8 mouse cellular contexts compared by ENCODE assay signal in the genomic region with DNA sequence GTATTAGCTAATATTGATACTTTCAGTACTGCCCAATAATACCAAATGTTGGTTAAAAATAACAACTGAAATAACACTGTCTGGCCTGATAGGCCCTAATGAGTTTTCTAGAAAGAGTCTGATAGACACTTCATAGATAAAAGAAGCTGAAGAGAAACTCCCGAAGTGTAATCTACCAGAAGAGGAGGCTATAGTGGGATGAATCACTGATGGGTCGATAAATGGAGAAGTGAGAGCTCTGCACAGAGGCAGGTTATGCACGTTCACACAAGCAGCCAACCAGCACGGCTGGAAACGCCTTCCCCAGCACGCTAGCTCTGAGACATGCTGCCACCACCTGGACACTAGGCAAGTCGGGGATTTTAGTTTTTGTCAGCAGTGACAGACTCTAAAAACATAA. TPM values are rescaled to one million over a fixed set of nuclear protein-coding genes. Genes with fewer than 3 reads are reported as not detected.
DNase-seq lines count a peak whose midpoint lies in the region; ATAC-seq and TF ChIP-seq lines count a peak whose summit lies in the region.

No protein-coding gene starts in this region.

- H3K9ac ChIP-seq in kidney, embryonic 16.5 days (replicated peaks; ENCODE audit: low read length): no peak overlapping the region
- no peak overlapping the region for H3K9ac ChIP-seq in liver, embryonic 11.5 days (ENCODE audit: low read depth, low read length)
- H3K9ac ChIP-seq in stomach, postnatal 0 days (ENCODE audit: low read length): no peak overlapping the region

- no peak overlapping the region for H3K4me3 ChIP-seq in cortical plate, adult 2 months (ENCODE audit: insufficient read depth, low read length)
- no peak overlapping the region for H3K4me3 ChIP-seq in kidney, embryonic 16.5 days (ENCODE audit: low read length)
- H3K4me3 ChIP-seq in liver, embryonic 11.5 days (ENCODE audit: low read depth, low read length): no peak overlapping the region
- no peak overlapping the region for H3K4me3 ChIP-seq in stomach, postnatal 0 days (ENCODE audit: low read depth, low read length)

- no peak for TF ChIP-seq EP300 in stomach, postnatal 0 days (optimal IDR thresholded peaks at IDR 0.05)

- no peak for TF ChIP-seq POLR2A in cortical plate, adult 2 months (IDR thresholded peaks at IDR 0.05; ENCODE audit: extremely low read depth, insufficient read depth, low read length)

- H3K27ac ChIP-seq in cortical plate, adult 2 months (ENCODE audit: insufficient read depth, low read length): no peak overlapping the region
- no peak overlapping the region for H3K27ac ChIP-seq in kidney, embryonic 16.5 days (ENCODE audit: low read length)
- no peak overlapping the region for H3K27ac ChIP-seq in liver, embryonic 11.5 days (ENCODE audit: low read depth, low read length)
- H3K27ac ChIP-seq in stomach, postnatal 0 days (replicated peaks): no peak overlapping the region

- ATAC-seq in kidney, embryonic 16.5 days (ENCODE audit: low FRiP score, low TSS enrichment): no peak
- peak; percentile 53 for ATAC-seq in liver, embryonic 11.5 days (replicated peaks; ENCODE audit: low FRiP score)
- ATAC-seq in stomach, postnatal 0 days (ENCODE audit: low FRiP score, low TSS enrichment): peak; percentile 47; the same call in 1 of the 2 replicates

- no peaks in the 10 kb centered on the region for H3K36me3 ChIP-seq in kidney, embryonic 16.5 days (ENCODE audit: insufficient read depth, low read length)
- H3K36me3 ChIP-seq in liver, embryonic 11.5 days (ENCODE audit: control insufficient read depth, insufficient read depth, low read length): no peaks in the 10 kb centered on the region
- H3K36me3 ChIP-seq in stomach, postnatal 0 days (ENCODE audit: control insufficient read depth, insufficient read depth, low read length): no peaks in the 10 kb centered on the region

- 3% methylated on average over 7 of the region's 7 CpGs for WGBS in kidney, embryonic 16.5 days
- WGBS in liver, embryonic 11.5 days: 3% methylated on average over 7 of the region's 7 CpGs
- WGBS in stomach, postnatal 0 days: 2% methylated on average over 7 of the region's 7 CpGs

- H3K9me3 ChIP-seq in kidney, embryonic 16.5 days (ENCODE audit: low read length): no peaks in the 10 kb centered on the region
- H3K9me3 ChIP-seq in liver, embryonic 11.5 days (ENCODE audit: control insufficient read depth, low read length): no peaks in the 10 kb centered on the region
- H3K9me3 ChIP-seq in stomach, postnatal 0 days (ENCODE audit: control insufficient read depth, low read length): no peaks in the 10 kb centered on the region

- H3K4me2 ChIP-seq in kidney, embryonic 16.5 days (replicated peaks; ENCODE audit: low read depth, low read length): peak overlapping the region; percentile 28; the same call in 1 of the 2 replicates
- no peak overlapping the region for H3K4me2 ChIP-seq in liver, embryonic 11.5 days
- H3K4me2 ChIP-seq in stomach, postnatal 0 days (replicated peaks; ENCODE audit: low read depth): no peak overlapping the region

- H3K27me3 ChIP-seq in kidney, embryonic 16.5 days (ENCODE audit: insufficient read depth, low read length): no peaks in the 10 kb centered on the region
- H3K27me3 ChIP-seq in liver, embryonic 11.5 days (replicated peaks; ENCODE audit: control insufficient read depth, insufficient read depth, low read length): no peaks in the 10 kb centered on the region
- no peaks in the 10 kb centered on the region for H3K27me3 ChIP-seq in stomach, postnatal 0 days (ENCODE audit: control insufficient read depth, insufficient read depth, low read length)

- peak; percentile 81 for TF ChIP-seq CTCF in cortical plate, adult 2 months (IDR thresholded peaks at IDR 0.05; ENCODE audit: extremely low read depth, insufficient read depth, low read length)
- TF ChIP-seq CTCF in stomach, postnatal 0 days (IDR thresholded peaks at IDR 0.05; ENCODE audit: low read depth): peak; percentile 83

- DNase-seq in ovary, adult 18-20 months (ENCODE audit: low spot score): peak; percentile 61
- DNase-seq in ovary, postnatal 10 days (ENCODE audit: low spot score): no peak
- DNase-seq in heart, adult 8-10 months (ENCODE audit: low spot score): peak; percentile 53
- peak; percentile 56 for DNase-seq in liver, embryonic 11.5 days (ENCODE audit: low spot score)
- peak; percentile 40 to 78 for DNase-seq in natural killer cell, adult 2 months (ENCODE audit: low spot score in 2 of 2)
- peak; percentile 77 for DNase-seq in stomach, postnatal 0 days (ENCODE audit: low spot score)

- H3K4me1 ChIP-seq in cortical plate, adult 2 months (ENCODE audit: control insufficient read depth, insufficient read depth, low read length): peaks cover 8% of the 10 kb centered on the region; the same call in 1 of the 2 replicates
- peaks cover 37% of the 10 kb centered on the region for H3K4me1 ChIP-seq in kidney, embryonic 16.5 days (ENCODE audit: insufficient read depth, low read length)
- peaks cover 12% of the 10 kb centered on the region for H3K4me1 ChIP-seq in liver, embryonic 11.5 days (replicated peaks; ENCODE audit: control insufficient read depth, insufficient read depth, low read length)
- H3K4me1 ChIP-seq in stomach, postnatal 0 days (replicated peaks; ENCODE audit: control insufficient read depth, insufficient read depth): 0 out of 2 replicates have a peak, but pooled peaks cover 5% of the 10 kb centered on the region

RNA-seq across cellular contexts. Expression of a gene that starts 2.9 kb away (rescaled TPM):
- 49.5 and 50.3 TPM in 2 replicates for polyA plus RNA-seq in cortical plate, adult 2 months (2012; rRNA removed)
- total RNA-seq in heart, adult 8-10 months (2022): 10 to 100 TPM; 18.8 to 24.6 (median 20.2) TPM
- 80.5 and 84.7 TPM in 2 replicates for polyA plus RNA-seq in kidney, embryonic 16.5 days (2015; fragmentation: Nextera tagmentation; extraction: Ambion mirVana)
- 48.0 and 55.0 TPM in 2 replicates for polyA plus RNA-seq in liver, embryonic 11.5 days (2014; fragmentation: Nextera tagmentation; extraction: Ambion mirVana)
- polyA plus RNA-seq in stomach, postnatal 0 days (2015; fragmentation: Nextera tagmentation; extraction: Ambion mirVana): 46.5 and 49.2 TPM in 2 replicates
